Mouse (Mus musculus) neural tube, embryonic 11.5 days (tissue): ENCODE measurements around the gene Cdc42se2. TPM values are rescaled to one million over a fixed set of nuclear protein-coding genes. Genes with fewer than 3 reads are reported as not detected.

Experiments used
- ATAC-seq: fragments of 200-750 bp; cut with Nextera tagmentation; 2 replicates; pipeline ENCODE4 v1.8.0; 2017; ENCODE audit warnings: moderate number of reproducible peaks, mild to moderate bottlenecking, moderate TSS enrichment, moderate library complexity; ENCODE audit not compliant: insufficient read depth, low FRiP score, low TSS enrichment
- DNase-seq: peaks from one replicate; pipeline ENCODE4 v3.0.0-alpha.2; 2015; ENCODE audit warnings: low spot score
- H3K27ac ChIP-seq: fragments of 300-500 bp; sonication (generic); 2 replicates; pipeline ENCODE4 v1.5.1; 2014; ENCODE audit warnings: low read depth, mild to moderate bottlenecking, low read length
- H3K27me3 ChIP-seq: fragments of 300-500 bp; sonication (generic); 2 replicates; pipeline ENCODE4 v1.6.1; 2014; ENCODE audit warnings: mild to moderate bottlenecking, low read length, mixed read lengths; ENCODE audit not compliant: control insufficient read depth, insufficient read depth
- H3K36me3 ChIP-seq: fragments of 300-500 bp; sonication (generic); 2 replicates; pipeline ENCODE4 v1.6.1; 2014; ENCODE audit warnings: mild to moderate bottlenecking, low read length, moderate library complexity, mixed read lengths; ENCODE audit not compliant: control insufficient read depth, insufficient read depth
- H3K4me1 ChIP-seq: fragments of 300-500 bp; sonication (generic); 2 replicates; pipeline ENCODE4 v1.6.1; 2014; ENCODE audit warnings: low read length, mixed read lengths; ENCODE audit not compliant: control insufficient read depth, insufficient read depth
- H3K4me2 ChIP-seq: fragments of 300-500 bp; sonication (generic); 2 replicates; pipeline ENCODE4 v1.6.1; 2014; ENCODE audit warnings: low read depth, mild to moderate bottlenecking, moderate library complexity
- H3K4me3 ChIP-seq: fragments of 300-500 bp; sonication (generic); 2 replicates; pipeline ENCODE4 v1.5.1; 2014; ENCODE audit warnings: low read depth, low read length
- H3K9ac ChIP-seq: fragments of 300-500 bp; sonication (generic); 2 replicates; pipeline ENCODE4 v1.6.1; 2014; ENCODE audit warnings: mild to moderate bottlenecking, low read length
- H3K9me3 ChIP-seq: fragments of 300-500 bp; sonication (generic); 2 replicates; pipeline ENCODE4 v1.6.1; 2016; ENCODE audit warnings: low read length; ENCODE audit not compliant: control insufficient read depth
- WGBS: fragments of 180-500 bp; shearing (Covaris S2); extraction: QIAGEN DNeasy Blood & Tissue Kit; methylation state at CpG from one replicate; pipeline ENCODE4 v1.1.7; 2014; 5-methylcytosine and 5-hydroxymethylcytosine counted together
- polyA plus RNA-seq: library from polyadenylated mRNA; unstranded; fragments of >200 nt; fragmentation: Nextera tagmentation; extraction: Ambion mirVana; gene quantifications from 2 replicates; pipeline ENCODE4 v1.2.1, GENCODE M21; 2014

The Cdc42se2 gene
- polyA plus RNA-seq, 1 experiment from 2014 or later, result 203 TPM

DNA sequence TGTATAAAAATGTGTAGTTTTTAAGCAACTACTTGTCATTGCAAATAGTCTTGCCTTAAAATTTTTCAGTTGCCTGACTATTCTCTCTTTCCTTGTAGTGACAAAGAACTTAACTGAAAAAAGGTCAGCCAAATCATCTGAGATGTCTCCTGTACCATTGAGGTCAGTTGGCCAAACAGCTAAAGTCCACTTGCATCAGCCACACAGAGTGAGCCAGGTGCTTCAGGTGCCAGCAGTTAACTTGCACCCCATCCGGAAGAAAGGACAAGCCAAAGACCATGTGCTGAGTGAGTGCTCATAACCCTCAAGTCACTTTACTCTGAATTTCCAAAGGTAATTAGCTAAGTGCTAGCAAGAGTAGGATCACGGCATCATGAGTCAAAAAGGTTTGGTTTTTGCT, 108.3 kb downstream of the Cdc42se2 start:
- Histone ChIP-seq H3K27me3 (no peaks in the 10 kb centered on the region), H3K36me3 (peaks cover 4% of the 10 kb centered on the region), H3K9me3 (no peaks in the 10 kb centered on the region), H3K9ac (no peak overlapping the region), H3K4me3 (no peak overlapping the region), H3K4me1 (no peaks in the 10 kb centered on the region), H3K4me2 (no peak overlapping the region), H3K27ac (no peak overlapping the region)
- no peak for DNase-seq
- no peak for ATAC-seq
- 97% methylated on average over 2 of the region's 2 CpGs for WGBS

DNA sequence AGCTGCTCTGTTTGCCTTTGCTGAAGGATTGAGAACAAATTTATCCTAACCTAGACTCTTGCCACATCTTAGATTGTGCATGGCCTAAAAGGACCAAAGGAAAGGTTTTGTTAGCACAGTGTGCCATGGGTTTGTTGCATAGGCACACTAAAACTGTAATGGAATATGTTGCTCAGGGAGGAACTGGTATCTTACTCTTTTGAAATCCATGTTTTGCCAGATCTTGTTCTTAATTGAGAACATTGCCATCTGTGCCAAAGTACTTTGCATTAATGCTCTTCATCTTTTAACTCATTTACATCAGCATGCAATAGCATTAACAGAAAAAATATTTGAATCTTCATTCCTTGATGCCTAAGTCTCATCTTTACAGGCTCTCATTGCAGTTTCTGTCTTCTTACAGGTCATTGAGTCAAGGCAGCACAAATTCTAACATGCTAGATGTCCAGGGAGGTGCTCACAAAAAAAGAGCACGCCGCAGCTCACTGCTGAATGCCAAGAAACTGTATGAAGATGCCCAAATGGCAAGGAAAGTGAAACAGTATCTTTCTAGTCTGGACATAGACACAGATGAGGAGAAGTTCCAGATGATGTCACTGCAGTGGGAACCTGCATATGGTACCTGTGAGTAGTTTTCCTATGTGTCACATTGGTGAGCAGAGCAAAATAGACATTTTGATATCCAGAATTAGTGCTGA, 111.5 kb downstream of the Cdc42se2 start:
- Histone ChIP-seq H3K9ac (no peak overlapping the region), H3K36me3 (peaks cover 4% of the 10 kb centered on the region), H3K4me2 (no peak overlapping the region), H3K27me3 (no peaks in the 10 kb centered on the region), H3K4me3 (no peak overlapping the region), H3K27ac (no peak overlapping the region), H3K9me3 (no peaks in the 10 kb centered on the region), H3K4me1 (no peaks in the 10 kb centered on the region)
- ATAC-seq (no peak), DNase-seq (no peak)
- WGBS, result 99% methylated on average over 2 of the region's 2 CpGs

DNA sequence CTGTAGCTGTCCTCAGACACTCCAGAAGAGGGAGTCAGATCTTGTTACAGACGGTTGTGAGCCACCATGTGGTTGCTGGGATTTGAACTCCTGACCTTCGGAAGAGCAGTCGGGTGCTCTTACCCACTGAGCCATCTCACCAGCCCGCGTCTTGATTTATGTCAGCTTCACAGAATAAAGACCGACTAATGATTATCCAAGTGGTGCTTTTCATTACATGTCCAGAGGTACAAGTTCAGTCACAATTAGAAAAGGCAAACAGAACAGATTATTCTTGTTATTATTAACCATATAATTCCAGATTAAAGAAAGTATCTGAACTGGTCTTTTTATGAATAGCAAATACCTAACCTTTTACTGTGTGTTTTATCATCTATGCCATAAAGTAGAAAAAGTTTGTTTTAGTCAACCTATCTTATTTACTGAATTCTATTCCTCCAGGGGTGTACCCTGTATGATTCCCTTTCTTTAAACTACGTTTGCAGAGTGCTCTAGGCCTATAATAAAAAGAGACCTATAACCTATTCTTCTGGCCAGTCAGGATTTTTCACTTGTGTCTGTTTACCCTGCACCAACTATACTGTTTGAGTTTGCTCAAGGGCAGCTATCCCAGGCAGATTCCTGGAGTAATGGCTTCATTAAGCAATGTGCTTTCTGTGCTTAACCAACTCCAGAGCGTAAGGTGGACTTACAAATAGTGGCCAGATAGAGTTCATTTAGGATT, 113.7 kb downstream of the Cdc42se2 start:
- Histone ChIP-seq H3K27me3 (no peaks in the 10 kb centered on the region), H3K4me2 (no peak overlapping the region), H3K27ac (no peak overlapping the region), H3K9me3 (no peaks in the 10 kb centered on the region), H3K9ac (no peak overlapping the region), H3K4me1 (no peaks in the 10 kb centered on the region), H3K36me3 (no peaks in the 10 kb centered on the region), H3K4me3 (no peak overlapping the region)
- 69% methylated on average over 8 of the region's 8 CpGs for WGBS
- DNase-seq (no peak), ATAC-seq (no peak)

Other genes starting within 250 kb of the Cdc42se2 start
- 8.3 and 8.6 TPM in 2 replicates for gene Lyrm7, start 73.2 kb upstream of the Cdc42se2 start, polyA plus RNA-seq
- gene Hint1, start 78.7 kb upstream of the Cdc42se2 start, polyA plus RNA-seq, result 565 and 591 TPM in 2 replicates
- gene Gpx3, start 114.8 kb upstream of the Cdc42se2 start, polyA plus RNA-seq, result 98.3 and 109 TPM in 2 replicates
- 12.4 and 13.2 TPM in 2 replicates for gene Tnip1, start 175.2 kb upstream of the Cdc42se2 start, polyA plus RNA-seq
- 90.1 and 91.8 TPM in 2 replicates for gene Anxa6, start 245.8 kb upstream of the Cdc42se2 start, polyA plus RNA-seq